Mouse (Mus musculus): Measurements from ENCODE around the gene Zfp94. TPM values are rescaled to one million over a fixed set of nuclear protein-coding genes. Genes with fewer than 3 reads are reported as not detected.
"Not testable (repeated sequence)": the region's sequence is repeated elsewhere in the genome, so short reads cannot be mapped to it uniquely, and the experiment has no call there.

Zfp94 gene
- polyA plus RNA-seq, 1 experiment from 2014 or later = 10.7 TPM

DNA sequence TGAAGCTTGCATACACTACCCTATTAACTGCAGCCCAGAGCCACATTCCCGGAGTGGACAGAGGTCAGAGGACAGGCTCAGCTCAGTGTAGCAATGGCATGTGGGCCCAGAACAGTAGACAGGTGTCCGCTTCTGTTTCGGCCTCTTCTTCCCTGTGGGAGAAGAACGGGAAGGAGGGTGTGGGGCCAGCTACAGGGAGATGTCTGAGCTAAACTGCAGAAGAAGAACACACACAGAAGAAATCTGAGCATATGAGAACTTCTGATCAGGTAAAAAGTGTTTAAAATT, 35.7 kb downstream of the Zfp94 start:
- Histone ChIP-seq H3K36me3 (replicated peaks; ENCODE audit: control insufficient read depth, insufficient read depth, low read depth, low read length) (no peaks in the 10 kb centered on the region), H3K9me3 (replicated peaks; ENCODE audit: control insufficient read depth, low read length) (no peaks in the 10 kb centered on the region), H3K4me3 (ENCODE audit: low read depth, low read length) (no peak overlapping the region), H3K4me1 (ENCODE audit: control insufficient read depth, insufficient read depth, low read length) (no peaks in the 10 kb centered on the region), H3K9ac (replicated peaks; ENCODE audit: low read length) (no peak overlapping the region), H3K27me3 (ENCODE audit: control insufficient read depth, insufficient read depth, low read length) (no peaks in the 10 kb centered on the region), H3K27ac (replicated peaks; ENCODE audit: low read depth, low read length) (no peak overlapping the region), H3K4me2 (ENCODE audit: low read depth, low read length) (no peak overlapping the region)
- DNase-seq (ENCODE audit: low spot score) (no peak), ATAC-seq (replicated peaks; ENCODE audit: insufficient number of reproducible peaks, low FRiP score, low TSS enrichment, low read depth) (no peak)
- 56% methylated on average over 4 of the region's 4 CpGs for WGBS

GRCm38 (mm10) chr7:24280031-24280857, 36.2 kb downstream of the Zfp94 start:
- WGBS = 54% methylated on average over 10 of the region's 10 CpGs
- no peak for DNase-seq (ENCODE audit: low spot score)

GRCm38 (mm10) chr7:24278771-24279170, 37.7 kb downstream of the Zfp94 start:
- H3K4me2 ChIP-seq (ENCODE audit: low read depth, low read length); DNase-seq (ENCODE audit: low spot score); H3K27me3 ChIP-seq (ENCODE audit: control insufficient read depth, insufficient read depth, low read length); H3K4me3 ChIP-seq (ENCODE audit: low read depth, low read length); ATAC-seq (replicated peaks; ENCODE audit: insufficient number of reproducible peaks, low FRiP score, low TSS enrichment, low read depth); H3K9me3 ChIP-seq (replicated peaks; ENCODE audit: control insufficient read depth, low read length); H3K4me1 ChIP-seq (ENCODE audit: control insufficient read depth, insufficient read depth, low read length); H3K9ac ChIP-seq (replicated peaks; ENCODE audit: low read length); H3K36me3 ChIP-seq (replicated peaks; ENCODE audit: control insufficient read depth, insufficient read depth, low read depth, low read length); H3K27ac ChIP-seq (replicated peaks; ENCODE audit: low read depth, low read length): not testable (repeated sequence)
- WGBS = 75% methylated on average over 3 of the region's 3 CpGs

More at GRCm38 (mm10) chr7:24280031-24280857, 36.2 kb downstream of the Zfp94 start:
- no peak overlapping the region for H3K9ac ChIP-seq (replicated peaks; ENCODE audit: low read length)
- no peak overlapping the region for H3K4me2 ChIP-seq (ENCODE audit: low read depth, low read length)
- no peaks in the 10 kb centered on the region for H3K27me3 ChIP-seq (ENCODE audit: control insufficient read depth, insufficient read depth, low read length)
- no peaks in the 10 kb centered on the region for H3K9me3 ChIP-seq (replicated peaks; ENCODE audit: control insufficient read depth, low read length)
- H3K4me1 ChIP-seq (ENCODE audit: control insufficient read depth, insufficient read depth, low read length) = no peaks in the 10 kb centered on the region
- H3K36me3 ChIP-seq (replicated peaks; ENCODE audit: control insufficient read depth, insufficient read depth, low read depth, low read length) = no peaks in the 10 kb centered on the region; the same call in 1 of the 2 replicates
- no peak overlapping the region for H3K4me3 ChIP-seq (ENCODE audit: low read depth, low read length)
- no peak for ATAC-seq (replicated peaks; ENCODE audit: insufficient number of reproducible peaks, low FRiP score, low TSS enrichment, low read depth)
- no peak overlapping the region for H3K27ac ChIP-seq (replicated peaks; ENCODE audit: low read depth, low read length)

GRCm38 (mm10) chr7:24274456-24274855, 42.0 kb downstream of the Zfp94 start:
- H3K36me3 ChIP-seq (replicated peaks; ENCODE audit: control insufficient read depth, insufficient read depth, low read depth, low read length) = peaks cover 9% of the 10 kb centered on the region
- H3K27ac ChIP-seq (replicated peaks; ENCODE audit: low read depth, low read length) = no peak overlapping the region
- no peak overlapping the region for H3K9ac ChIP-seq (replicated peaks; ENCODE audit: low read length)
- H3K9me3 ChIP-seq (replicated peaks; ENCODE audit: control insufficient read depth, low read length) = no peaks in the 10 kb centered on the region
- ATAC-seq (replicated peaks; ENCODE audit: insufficient number of reproducible peaks, low FRiP score, low TSS enrichment, low read depth) = no peak
- DNase-seq (ENCODE audit: low spot score) = no peak
- H3K4me2 ChIP-seq (ENCODE audit: low read depth, low read length) = no peak overlapping the region
- no peaks in the 10 kb centered on the region for H3K27me3 ChIP-seq (ENCODE audit: control insufficient read depth, insufficient read depth, low read length)
- no peak overlapping the region for H3K4me3 ChIP-seq (ENCODE audit: low read depth, low read length)
- WGBS = 95% methylated on average over 4 of the region's 4 CpGs
- H3K4me1 ChIP-seq (ENCODE audit: control insufficient read depth, insufficient read depth, low read length) = no peaks in the 10 kb centered on the region

DNA sequence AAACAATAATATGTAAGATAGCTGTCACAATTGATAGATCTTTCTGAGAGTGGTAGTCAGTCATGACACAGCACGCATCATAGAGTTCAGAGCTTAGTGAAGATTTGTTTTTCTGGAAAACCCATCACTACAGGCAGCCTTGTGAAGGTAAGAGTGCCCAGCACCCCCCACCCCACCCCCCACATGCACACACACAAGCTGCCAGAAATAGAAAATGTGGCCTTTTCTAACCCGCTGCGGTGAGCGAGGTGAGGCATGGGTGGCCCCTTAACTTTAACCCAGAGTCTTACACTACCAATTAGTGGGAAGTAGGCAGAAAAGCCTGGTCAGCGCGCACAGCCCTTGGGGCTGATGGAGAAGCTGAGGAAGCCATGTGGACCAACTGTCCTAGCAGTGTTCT, 45.3 kb downstream of the Zfp94 start:
- no peak overlapping the region for H3K4me2 ChIP-seq (ENCODE audit: low read depth, low read length)
- no peaks in the 10 kb centered on the region for H3K9me3 ChIP-seq (replicated peaks; ENCODE audit: control insufficient read depth, low read length)
- H3K9ac ChIP-seq (replicated peaks; ENCODE audit: low read length) = no peak overlapping the region
- H3K4me3 ChIP-seq (ENCODE audit: low read depth, low read length) = no peak overlapping the region
- no peak for ATAC-seq (replicated peaks; ENCODE audit: insufficient number of reproducible peaks, low FRiP score, low TSS enrichment, low read depth)
- WGBS = 96% methylated on average over 6 of the region's 6 CpGs
- H3K27me3 ChIP-seq (ENCODE audit: control insufficient read depth, insufficient read depth, low read length) = no peaks in the 10 kb centered on the region
- H3K27ac ChIP-seq (replicated peaks; ENCODE audit: low read depth, low read length) = no peak overlapping the region
- DNase-seq (ENCODE audit: low spot score) = no peak
- H3K4me1 ChIP-seq (ENCODE audit: control insufficient read depth, insufficient read depth, low read length) = no peaks in the 10 kb centered on the region
- H3K36me3 ChIP-seq (replicated peaks; ENCODE audit: control insufficient read depth, insufficient read depth, low read depth, low read length) = peaks cover 9% of the 10 kb centered on the region

- no peaks in the 10 kb centered on the region for H3K4me1 ChIP-seq (ENCODE audit: control insufficient read depth, insufficient read depth, low read length)
- H3K27ac ChIP-seq (replicated peaks; ENCODE audit: low read depth, low read length) = no peak within 1 kb of the TSS; the same call in 1 of the 2 replicates
- under 1% methylated on average over 12 of the region's 12 CpGs for WGBS
- no peaks in the 10 kb centered on the region for H3K9me3 ChIP-seq (replicated peaks; ENCODE audit: control insufficient read depth, low read length)
- peak within 1 kb of the TSS; percentile 58 for H3K4me3 ChIP-seq (ENCODE audit: low read depth, low read length)
- no peaks in the 10 kb centered on the region for H3K27me3 ChIP-seq (ENCODE audit: control insufficient read depth, insufficient read depth, low read length)
- peak within 1 kb of the TSS; percentile 78 for H3K4me2 ChIP-seq (ENCODE audit: low read depth, low read length)
- H3K36me3 ChIP-seq (replicated peaks; ENCODE audit: control insufficient read depth, insufficient read depth, low read depth, low read length) = peaks cover 9% of the 10 kb centered on the region
- peak within 1 kb of the TSS; percentile 88 for H3K9ac ChIP-seq (replicated peaks; ENCODE audit: low read length)
- DNase-seq (ENCODE audit: low spot score) (peak; percentile 96), ATAC-seq (replicated peaks; ENCODE audit: insufficient number of reproducible peaks, low FRiP score, low TSS enrichment, low read depth) (peak; percentile 92)
These were observed 46.2 kb downstream of the Zfp94 start, which contains the start of gene Zfp93 for GRCm38 (mm10) chr7:24270288-24270672. TSS of gene Zfp93 (plus strand) at chr7:24270420.

DNA sequence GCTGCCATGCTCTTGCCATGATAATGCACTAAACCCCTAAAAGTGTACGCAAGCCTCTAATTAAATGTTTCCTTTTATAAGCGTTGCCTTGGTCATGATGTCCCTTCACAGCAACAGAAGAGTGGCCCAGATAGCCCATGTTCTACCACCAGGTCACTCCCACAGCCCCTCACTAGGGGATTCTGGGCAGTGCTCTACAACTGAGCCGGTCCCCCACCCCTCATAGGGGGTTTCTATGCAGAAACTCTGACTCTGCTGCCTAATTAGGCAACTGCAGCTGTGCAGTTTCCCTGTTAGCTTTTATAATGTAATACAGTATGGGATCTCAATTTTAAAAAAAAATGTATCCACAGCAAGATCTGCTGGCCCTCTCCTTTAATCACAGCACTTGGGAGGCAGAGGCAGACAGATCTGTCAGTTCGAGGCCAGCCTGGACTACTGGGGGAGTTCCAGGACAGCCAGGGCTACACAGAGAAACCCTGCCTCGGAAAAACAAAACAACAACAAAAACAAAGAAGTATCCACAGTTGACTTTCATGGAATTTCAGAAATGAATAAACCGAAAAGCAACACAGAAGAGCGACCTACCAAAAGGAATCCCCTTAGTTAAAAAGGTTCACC, 46.7 kb downstream of the Zfp94 start:
- peak; percentile 45 for ATAC-seq (replicated peaks; ENCODE audit: insufficient number of reproducible peaks, low FRiP score, low TSS enrichment, low read depth)
- Histone ChIP-seq H3K27ac (replicated peaks; ENCODE audit: low read depth, low read length) (no peak overlapping the region), H3K27me3 (ENCODE audit: control insufficient read depth, insufficient read depth, low read length) (no peaks in the 10 kb centered on the region)

GRCm38 (mm10) chr7:24269256-24269655, 47.2 kb downstream of the Zfp94 start:
- no peak for ATAC-seq (replicated peaks; ENCODE audit: insufficient number of reproducible peaks, low FRiP score, low TSS enrichment, low read depth)
- H3K4me3 ChIP-seq (ENCODE audit: low read depth, low read length) = no peak overlapping the region
- H3K27ac ChIP-seq (replicated peaks; ENCODE audit: low read depth, low read length) = no peak overlapping the region
- no peaks in the 10 kb centered on the region for H3K27me3 ChIP-seq (ENCODE audit: control insufficient read depth, insufficient read depth, low read length)
- WGBS = 62% methylated on average over 3 of the region's 3 CpGs
- H3K36me3 ChIP-seq (replicated peaks; ENCODE audit: control insufficient read depth, insufficient read depth, low read depth, low read length) = peaks cover under 1% of the 10 kb centered on the region; the same call in 1 of the 2 replicates
- no peaks in the 10 kb centered on the region for H3K4me1 ChIP-seq (ENCODE audit: control insufficient read depth, insufficient read depth, low read length)
- no peak overlapping the region; the same call in 1 of the 2 replicates for H3K9ac ChIP-seq (replicated peaks; ENCODE audit: low read length)
- no peaks in the 10 kb centered on the region for H3K9me3 ChIP-seq (replicated peaks; ENCODE audit: control insufficient read depth, low read length)
- no peak overlapping the region; the same call in 1 of the 2 replicates for H3K4me2 ChIP-seq (ENCODE audit: low read depth, low read length)
- no peak for DNase-seq (ENCODE audit: low spot score)

More for the DNA sequence above, 46.7 kb downstream of the Zfp94 start:
- peak overlapping the region; percentile 19 for H3K9ac ChIP-seq (replicated peaks; ENCODE audit: low read length)
- peaks cover 5% of the 10 kb centered on the region for H3K36me3 ChIP-seq (replicated peaks; ENCODE audit: control insufficient read depth, insufficient read depth, low read depth, low read length)
- no peaks in the 10 kb centered on the region for H3K4me1 ChIP-seq (ENCODE audit: control insufficient read depth, insufficient read depth, low read length)
- 35% methylated on average over 7 of the region's 7 CpGs for WGBS
- no peaks in the 10 kb centered on the region for H3K9me3 ChIP-seq (replicated peaks; ENCODE audit: control insufficient read depth, low read length)
- no peak for DNase-seq (ENCODE audit: low spot score)
- H3K4me3 ChIP-seq (ENCODE audit: low read depth, low read length) = peak overlapping the region; percentile 58
- peak overlapping the region; percentile 27 for H3K4me2 ChIP-seq (ENCODE audit: low read depth, low read length)
